Mouse (Mus musculus) small intestine, adult 2 months (tissue): ENCODE measurements at regions not wholly inside any gene's neighbourhood (a gene's known extent, or its start where the extent isn't known, plus 50 kb on each side); places are given as distances from the start of the nearest gene placed in this dataset.

ENCODE experiments used
- CTCF ChIP-seq: fragments of 200-500 bp; IDR thresholded peaks from 2 replicates; pipeline ENCODE4 v1.5.1; 2012; ENCODE audit warnings: low read depth, mild to moderate bottlenecking, control low read depth, inconsistent platforms, low read length, moderate library complexity, mixed read lengths; ENCODE audit not compliant: insufficient replicate concordance, insufficient read length; ENCODE audit errors: extremely low read depth
- POLR2A ChIP-seq: fragments of 200-500 bp; IDR thresholded peaks from 2 replicates; pipeline ENCODE4 v1.6.1; 2012; ENCODE audit warnings: low read depth, mild to moderate bottlenecking, control low read depth, inconsistent platforms, low read length, moderate library complexity

- TF ChIP-seq CTCF (no peak), POLR2A (no peak)
Observed at GRCm38 (mm10) chr15:93750953-93751352, 155.3 kb upstream of the Prickle1 start.
